Mouse (Mus musculus): ENCODE measurements around the gene Rnf11.

GRCm38 (mm10) chr4:109423438-109423837 is 61.1 kb downstream of the Rnf11 start:
- no peak for TF ChIP-seq POLR2A (IDR thresholded peaks at IDR 0.05; ENCODE audit: low read depth, low read length)
- TF ChIP-seq CTCF (conservative IDR thresholded peaks at IDR 0.05 in 1 of 2, IDR thresholded peaks at IDR 0.05 in 1 of 2; ENCODE audit: low read depth in 2 of 2, low read length in 2 of 2) = no peak
- TF ChIP-seq MYC (IDR thresholded peaks at IDR 0.05; ENCODE audit: low read depth, low read length) = no peak
- TF ChIP-seq TBP (conservative IDR thresholded peaks at IDR 0.05; ENCODE audit: low read depth, low read length) = no peak
- TF ChIP-seq USF1 (IDR thresholded peaks at IDR 0.05; ENCODE audit: low read depth, low read length) = no peak

Data from CH12.LX (cell line).